Mouse (Mus musculus) gastrocnemius, adult 2 months (tissue): ENCODE measurements at regions not wholly inside any gene's neighbourhood (a gene's known extent, or its start where the extent isn't known, plus 50 kb on each side); places are given as distances from the start of the nearest gene placed in this dataset.
A peak's percentile ranks its signal among the peaks of the same experiment; 100 is the strongest.

Source experiments
- DNase-seq: peaks from one replicate; pipeline ENCODE4 v3.0.0; 2022
- H3K27ac ChIP-seq: fragments of 200-600 bp; 2 replicates; pipeline ENCODE4 v1.8.1; 2022; ENCODE audit warnings: mild to moderate bottlenecking
- H3K4me3 ChIP-seq: fragments of 200-600 bp; 2 replicates; pipeline ENCODE4 v1.8.1; 2022; ENCODE audit warnings: mild to moderate bottlenecking, moderate library complexity
- CTCF ChIP-seq: fragments of 200-600 bp; IDR thresholded peaks from 2 replicates; pipeline ENCODE4 v1.8.1; 2022; ENCODE audit warnings: antibody characterized with exemption, mild to moderate bottlenecking, moderate library complexity
- intact Hi-C: fragments of 180-260 bp; cut with DNase I; formaldehyde crosslinking; loops from one replicate; pipeline ENCODE4 v1.15.1; 2025

- H3K4me3 ChIP-seq: no peak overlapping the region
- no peak for TF ChIP-seq CTCF
- no peak overlapping the region for H3K27ac ChIP-seq
- no peak for DNase-seq
- intact Hi-C loops: no loop called here
Measured at GRCm38 (mm10) chr8:126136946-126137345, 142.0 kb downstream of the Kcnk1 start.

- intact Hi-C loops: no loop called here
- TF ChIP-seq CTCF: no peak
- DNase-seq: no peak
- no peak overlapping the region for H3K27ac ChIP-seq
- H3K4me3 ChIP-seq: no peak overlapping the region
Measured at GRCm38 (mm10) chr8:126137452-126137851, 142.5 kb downstream of the Kcnk1 start.

GRCm38 (mm10) chr8:126138645-126139545, 143.9 kb downstream of the Kcnk1 start:
- peak overlapping the region; percentile 64 for H3K4me3 ChIP-seq
- no peak for TF ChIP-seq CTCF
- DNase-seq: peak; percentile 28
- intact Hi-C loops: no loop called here
- H3K27ac ChIP-seq: no peak overlapping the region

DNA sequence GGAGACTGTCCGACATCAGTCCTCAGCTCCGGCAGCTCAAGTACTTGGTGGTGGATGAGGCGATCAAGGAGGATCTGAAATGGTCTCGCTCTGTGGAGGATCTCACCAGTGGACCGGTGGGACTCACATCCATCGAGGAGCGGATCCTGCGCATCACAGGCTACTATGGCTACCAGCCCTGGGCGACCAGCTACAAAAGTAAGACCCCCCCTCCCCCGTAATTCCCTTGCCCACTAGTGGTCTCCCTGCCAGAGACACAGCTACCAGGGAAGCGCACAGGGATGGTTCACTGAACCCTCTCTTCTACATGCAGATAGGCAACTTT, 144.5 kb downstream of the Kcnk1 start:
- no peak for TF ChIP-seq CTCF
- Histone ChIP-seq H3K4me3 (peak overlapping the region; percentile 64), H3K27ac (no peak overlapping the region)
- DNase-seq: no peak
- intact Hi-C loops: no loop called here

GRCm38 (mm10) chr8:126140998-126141397, 146.0 kb downstream of the Kcnk1 start:
- H3K27ac ChIP-seq: no peak overlapping the region
- intact Hi-C loops: no loop called here
- no peak overlapping the region for H3K4me3 ChIP-seq
- no peak for TF ChIP-seq CTCF
- DNase-seq: no peak

DNA sequence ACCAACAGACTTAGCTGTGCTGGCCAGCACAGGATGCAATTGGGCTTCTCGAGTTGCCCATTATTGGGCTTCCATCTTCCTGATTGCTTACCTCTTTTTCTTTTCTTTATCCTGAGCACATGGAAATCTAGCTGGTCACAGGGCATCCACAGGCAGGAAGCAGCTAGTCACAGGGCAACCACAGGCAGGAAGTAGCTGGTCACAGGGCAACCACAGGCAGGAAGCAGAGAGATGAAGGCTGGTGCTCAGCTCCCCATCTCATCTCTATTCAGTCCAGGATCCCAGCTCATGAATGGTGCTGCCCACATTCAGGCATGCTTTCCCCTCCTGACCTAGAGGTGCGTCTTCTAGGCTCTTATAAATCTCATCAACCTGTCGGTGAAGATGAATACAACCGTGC, 146.8 kb upstream of the Slc35f3 start:
- intact Hi-C loops: no loop called here
- DNase-seq: no peak
- TF ChIP-seq CTCF: no peak
- Histone ChIP-seq H3K27ac (no peak overlapping the region), H3K4me3 (no peak overlapping the region)

GRCm38 (mm10) chr8:126153955-126154354, 144.4 kb upstream of the Slc35f3 start:
- TF ChIP-seq CTCF: no peak
- DNase-seq: no peak
- Histone ChIP-seq H3K4me3 (no peak overlapping the region), H3K27ac (no peak overlapping the region)
- intact Hi-C loops: no loop called here

GRCm38 (mm10) chr8:126157452-126158185, 140.7 kb upstream of the Slc35f3 start:
- intact Hi-C loops: no loop called here
- Histone ChIP-seq H3K4me3 (no peak overlapping the region), H3K27ac (no peak overlapping the region)
- peak; percentile 47 for TF ChIP-seq CTCF
- peak; percentile 60 for DNase-seq

DNA sequence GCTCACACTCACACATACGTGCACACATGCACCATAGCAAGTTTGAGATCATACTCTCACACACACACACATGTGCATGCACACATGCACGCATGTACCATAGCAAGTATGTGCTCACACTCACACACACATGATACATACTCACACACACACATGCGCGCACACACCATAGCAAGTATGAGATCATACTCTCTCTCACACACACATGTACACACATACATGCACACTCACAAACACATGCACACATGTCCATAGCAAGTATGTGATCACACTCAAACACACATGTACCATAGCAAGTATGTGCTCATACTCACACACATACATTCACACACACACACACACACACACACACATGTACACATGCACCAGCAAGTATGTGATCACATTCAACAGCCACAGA, 138.9 kb upstream of the Slc35f3 start:
- no peak for DNase-seq
- Histone ChIP-seq H3K27ac (no peak overlapping the region), H3K4me3 (no peak overlapping the region)
- intact Hi-C loops: no loop called here
- no peak for TF ChIP-seq CTCF

- DNase-seq: no peak
- no peak overlapping the region for H3K4me3 ChIP-seq
- H3K27ac ChIP-seq: no peak overlapping the region
- no peak for TF ChIP-seq CTCF
- intact Hi-C loops: no loop called here
Measured at GRCm38 (mm10) chr8:126160356-126160975, 137.9 kb upstream of the Slc35f3 start.

DNA sequence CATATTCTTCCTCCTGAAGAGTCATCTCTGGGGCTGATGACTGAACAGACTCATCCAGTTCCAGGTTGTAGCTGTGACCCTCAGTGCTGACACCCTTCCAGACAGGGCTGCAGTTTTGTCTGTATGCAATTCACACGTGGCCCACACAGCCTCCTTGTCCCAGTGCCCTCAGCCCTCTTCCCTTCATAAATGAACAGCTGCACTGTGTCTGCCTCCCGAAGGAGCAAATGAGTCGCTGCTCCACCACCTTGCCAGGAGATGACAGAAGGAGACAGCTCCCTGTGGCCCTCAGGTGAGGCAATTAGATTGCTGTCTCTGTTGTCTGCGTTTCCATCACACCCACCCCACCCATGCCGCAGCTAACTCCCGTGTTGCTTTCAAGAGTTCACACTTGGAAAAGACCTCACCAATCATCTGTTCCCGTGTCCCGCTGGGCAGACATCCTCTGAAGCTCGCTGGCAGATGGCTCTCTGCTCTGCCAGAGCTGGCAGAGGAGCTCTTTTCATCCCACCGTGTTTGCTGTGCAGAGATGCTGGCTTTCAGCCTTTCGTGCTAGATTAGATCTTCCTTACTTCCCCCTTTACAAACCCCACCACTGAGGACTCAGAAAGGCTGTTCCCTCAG, 135.5 kb upstream of the Slc35f3 start:
- H3K4me3 ChIP-seq: no peak overlapping the region
- intact Hi-C loops: no loop called here
- TF ChIP-seq CTCF: no peak
- H3K27ac ChIP-seq: no peak overlapping the region
- DNase-seq: no peak

DNA sequence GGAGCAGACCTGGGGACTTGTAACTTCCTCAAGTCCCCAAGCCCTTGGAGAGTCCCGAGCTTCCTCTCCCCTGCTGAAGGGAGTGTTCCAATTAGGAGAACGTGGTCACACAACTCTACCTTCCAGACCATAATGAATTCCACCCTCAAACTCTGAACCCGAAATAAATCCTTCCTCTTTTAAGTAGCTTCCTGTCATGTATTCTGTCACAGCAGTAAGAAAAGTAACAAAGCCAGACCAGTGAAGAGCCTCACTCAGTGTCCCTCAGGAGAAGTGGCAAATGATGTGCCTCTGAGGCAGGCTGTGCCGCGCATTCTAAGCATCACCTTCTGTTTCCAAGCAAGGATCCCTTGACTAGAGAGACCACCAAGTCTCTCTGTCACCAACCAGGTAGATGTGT, 134.4 kb upstream of the Slc35f3 start:
- no peak for DNase-seq
- intact Hi-C loops: no loop called here
- H3K4me3 ChIP-seq: no peak overlapping the region
- no peak overlapping the region for H3K27ac ChIP-seq
- no peak for TF ChIP-seq CTCF
